Mouse (Mus musculus) embryonic facial prominence, embryonic 14.5 days (tissue): ENCODE results near the gene Hoxd11. TPM values are rescaled to one million over a fixed set of nuclear protein-coding genes. Genes with fewer than 3 reads are reported as not detected.

ENCODE experiments used
- ATAC-seq: fragments of 200-750 bp; cut with Nextera tagmentation; 2 replicates; pipeline ENCODE4 v1.8.0; 2017; ENCODE audit warnings: low read depth, moderate number of reproducible peaks, moderate TSS enrichment
- DNase-seq: peaks from one replicate; pipeline ENCODE4 v3.0.0-alpha.2; 2015; ENCODE audit warnings: low spot score
- H3K27ac ChIP-seq: fragments of 300-500 bp; sonication (generic); replicated peaks from 2 replicates; pipeline ENCODE4 v1.5.1; 2014; ENCODE audit warnings: low read depth, mild to moderate bottlenecking, low read length, moderate library complexity
- H3K27me3 ChIP-seq: fragments of 300-500 bp; sonication (generic); replicated peaks from 2 replicates; pipeline ENCODE4 v1.6.1; 2014; ENCODE audit warnings: low read length; ENCODE audit not compliant: control insufficient read depth, insufficient read depth
- H3K36me3 ChIP-seq: fragments of 300-500 bp; sonication (generic); 2 replicates; pipeline ENCODE4 v1.6.1; 2014; ENCODE audit warnings: low read length, mixed read lengths; ENCODE audit not compliant: control insufficient read depth, insufficient read depth
- H3K4me1 ChIP-seq: fragments of 300-500 bp; sonication (generic); 2 replicates; pipeline ENCODE4 v1.6.1; 2014; ENCODE audit warnings: antibody characterized with exemption, low read length; ENCODE audit not compliant: control insufficient read depth, insufficient read depth
- H3K4me2 ChIP-seq: fragments of 300-500 bp; sonication (generic); 2 replicates; pipeline ENCODE4 v1.6.1; 2014; ENCODE audit warnings: low read depth, mild to moderate bottlenecking, low read length, moderate library complexity, mixed read lengths
- H3K4me3 ChIP-seq: fragments of 300-500 bp; sonication (generic); 2 replicates; pipeline ENCODE4 v1.5.1; 2014; ENCODE audit warnings: low read depth, mild to moderate bottlenecking, low read length
- H3K9ac ChIP-seq: fragments of 300-500 bp; sonication (generic); 2 replicates; pipeline ENCODE4 v1.6.1; 2014; ENCODE audit warnings: low read depth, mild to moderate bottlenecking, low read length, moderate library complexity, mixed read lengths
- H3K9me3 ChIP-seq: fragments of 300-500 bp; sonication (generic); 2 replicates; pipeline ENCODE4 v1.6.1; 2016; ENCODE audit warnings: low read length; ENCODE audit not compliant: control insufficient read depth
- WGBS: fragments of 180-500 bp; shearing (Covaris S2); extraction: QIAGEN DNeasy Blood & Tissue Kit; methylation state at CpG from one replicate; pipeline ENCODE4 v1.1.7; 2014; 5-methylcytosine and 5-hydroxymethylcytosine counted together
- polyA plus RNA-seq: library from polyadenylated mRNA; unstranded; fragments of >200 nt; fragmentation: Nextera tagmentation; extraction: Ambion mirVana; gene quantifications from 2 replicates; pipeline ENCODE4 v1.2.1, GENCODE M21; 2014

Gene Hoxd11
- polyA plus RNA-seq, 1 experiment from 2014 or later: not detected

GRCm38 (mm10) chr2:74704999-74705466 lies 25.7 kb downstream of the Hoxd11 start:
- peaks cover 96% of the 10 kb centered on the region for H3K27me3 ChIP-seq
- H3K9ac ChIP-seq: peak overlapping the region; percentile 58
- H3K4me3 ChIP-seq: peak overlapping the region; percentile 44
- 0 out of 2 replicates have a peak overlapping the region, but pooled peaks have one; percentile 28 for H3K27ac ChIP-seq
- peaks cover 12% of the 10 kb centered on the region; the same call in 1 of the 2 replicates for H3K4me1 ChIP-seq
- no peaks in the 10 kb centered on the region for H3K36me3 ChIP-seq
- no peaks in the 10 kb centered on the region for H3K9me3 ChIP-seq
- DNase-seq: no peak
- ATAC-seq: peak; percentile 22; the same call in 1 of the 2 replicates
- 0% methylated on average over 9 of the region's 66 CpGs for whole genome bisulfite sequencing
- peak overlapping the region; percentile 72 for H3K4me2 ChIP-seq

- no peaks in the 10 kb centered on the region for H3K9me3 ChIP-seq
- peaks cover 12% of the 10 kb centered on the region; the same call in 1 of the 2 replicates for H3K4me1 ChIP-seq
- no peaks in the 10 kb centered on the region for H3K36me3 ChIP-seq
- peak overlapping the region; percentile 58 for H3K9ac ChIP-seq
- DNase-seq (no peak), ATAC-seq (0 out of 2 replicates have a peak, but pooled peaks have one; percentile 23)
- H3K4me2 ChIP-seq: peak overlapping the region; percentile 72
- WGBS: under 1% methylated on average over 15 of the region's 85 CpGs
- peak overlapping the region; percentile 44 for H3K4me3 ChIP-seq
- peaks cover 96% of the 10 kb centered on the region for H3K27me3 ChIP-seq
- H3K27ac ChIP-seq: 0 out of 2 replicates have a peak overlapping the region, but pooled peaks have one; percentile 28
Observed at GRCm38 (mm10) chr2:74705467-74706089, 26.2 kb downstream of the Hoxd11 start.

GRCm38 (mm10) chr2:74706393-74706960 lies 27.1 kb downstream of the Hoxd11 start:
- Histone ChIP-seq H3K9me3 (no peaks in the 10 kb centered on the region), H3K9ac (no peak overlapping the region), H3K27ac (no peak overlapping the region), H3K4me3 (peak overlapping the region; percentile 44), H3K27me3 (peaks cover 96% of the 10 kb centered on the region), H3K36me3 (no peaks in the 10 kb centered on the region), H3K4me1 (peaks cover 12% of the 10 kb centered on the region; the same call in 1 of the 2 replicates), H3K4me2 (peak overlapping the region; percentile 11; the same call in 1 of the 2 replicates)
- 2% methylated on average over 13 of the region's 13 CpGs for WGBS
- ATAC-seq: no peak
- DNase-seq: no peak

- H3K27ac ChIP-seq: no peak overlapping the region
- H3K27me3 ChIP-seq: peaks cover 97% of the 10 kb centered on the region
- peaks cover 12% of the 10 kb centered on the region; the same call in 1 of the 2 replicates for H3K4me1 ChIP-seq
- DNase-seq: no peak
- no peak overlapping the region for H3K9ac ChIP-seq
- no peaks in the 10 kb centered on the region for H3K9me3 ChIP-seq
- 11% methylated on average over 7 of the region's 7 CpGs for WGBS
- H3K4me3 ChIP-seq: no peak overlapping the region
- no peak overlapping the region for H3K4me2 ChIP-seq
- H3K36me3 ChIP-seq: no peaks in the 10 kb centered on the region
- ATAC-seq: no peak
Observed at GRCm38 (mm10) chr2:74707599-74707998, 28.2 kb downstream of the Hoxd11 start.

GRCm38 (mm10) chr2:74708676-74709075 lies 29.3 kb downstream of the Hoxd11 start:
- Histone ChIP-seq H3K36me3 (no peaks in the 10 kb centered on the region), H3K4me3 (no peak overlapping the region), H3K9ac (no peak overlapping the region), H3K9me3 (no peaks in the 10 kb centered on the region), H3K27ac (no peak overlapping the region), H3K4me1 (peaks cover 12% of the 10 kb centered on the region; the same call in 1 of the 2 replicates), H3K4me2 (no peak overlapping the region), H3K27me3 (peaks cover 97% of the 10 kb centered on the region)
- DNase-seq (no peak), ATAC-seq (no peak)
- 10% methylated on average over 4 of the region's 4 CpGs for WGBS

GRCm38 (mm10) chr2:74709465-74710419 lies 30.4 kb downstream of the Hoxd11 start:
- WGBS: 5% methylated on average over 5 of the region's 5 CpGs
- Histone ChIP-seq H3K27ac (no peak overlapping the region), H3K4me3 (no peak overlapping the region), H3K9ac (no peak overlapping the region), H3K9me3 (no peaks in the 10 kb centered on the region), H3K4me2 (no peak overlapping the region), H3K27me3 (peaks cover 97% of the 10 kb centered on the region), H3K4me1 (peaks cover 9% of the 10 kb centered on the region; the same call in 1 of the 2 replicates), H3K36me3 (no peaks in the 10 kb centered on the region)
- ATAC-seq (no peak), DNase-seq (no peak)

GRCm38 (mm10) chr2:74710929-74711543 lies 31.7 kb downstream of the Hoxd11 start:
- 2% methylated on average over 16 of the region's 16 CpGs for WGBS
- Histone ChIP-seq H3K36me3 (no peaks in the 10 kb centered on the region), H3K27ac (no peak overlapping the region), H3K4me1 (peaks cover 2% of the 10 kb centered on the region; the same call in 1 of the 2 replicates), H3K27me3 (peaks cover 99% of the 10 kb centered on the region), H3K9ac (no peak overlapping the region), H3K4me3 (peak overlapping the region; percentile 42; the same call in 1 of the 2 replicates), H3K9me3 (no peaks in the 10 kb centered on the region), H3K4me2 (peak overlapping the region; percentile 21)
- ATAC-seq (no peak), DNase-seq (no peak)
